In genomic region chr4:132411322-132412094, GRCm38 (mm10) we compare ENCODE assay signal across 9 mouse cellular contexts. TPM values are rescaled to one million over a fixed set of nuclear protein-coding genes. Genes with fewer than 3 reads are reported as not detected.
DNase-seq lines count a peak whose midpoint lies in the region; ATAC-seq and TF ChIP-seq lines count a peak whose summit lies in the region.
"Had no signal": no experiment of that assay in that cellular context is flagged by ENCODE, and none has a peak within 500 bp of the region (broad histone marks: within the 10 kb centered on the region; RNA-seq: fewer than 3 reads in every experiment).

No protein-coding gene starts in this region.

- no peaks in the 10 kb centered on the region for H3K9me3 ChIP-seq in kidney, embryonic 15.5 days (replicated peaks)
- H3K9me3 ChIP-seq in G1E (replicated peaks) = no peaks in the 10 kb centered on the region
- no peaks in the 10 kb centered on the region for H3K9me3 ChIP-seq in forebrain, embryonic 11.5 days (ENCODE audit: control insufficient read depth, low read length)
- H3K9me3 ChIP-seq: embryonic facial prominence, embryonic 13.5 days had no signal

- ATAC-seq in kidney, embryonic 15.5 days (replicated peaks; ENCODE audit: low FRiP score) = 0 out of 2 replicates have a peak, but pooled peaks have one; percentile 43
- no peak for ATAC-seq in G1E (ENCODE audit: extremely low read depth, insufficient number of reproducible peaks, low FRiP score, poor library complexity, severe bottlenecking)
- peak; percentile 43 for ATAC-seq in inflammation-experienced regulatory T-cells, adult 6 months
- no peak for ATAC-seq in forebrain, embryonic 11.5 days (replicated peaks; ENCODE audit: low FRiP score)

- WGBS in kidney, embryonic 15.5 days = 60% methylated on average over 8 of the region's 8 CpGs
- WGBS in forebrain, embryonic 11.5 days = 67% methylated on average over 8 of the region's 8 CpGs

- no peak overlapping the region for H3K9ac ChIP-seq in kidney, embryonic 15.5 days
- no peak overlapping the region for H3K9ac ChIP-seq in forebrain, embryonic 11.5 days (ENCODE audit: low read length)
- H3K9ac ChIP-seq: embryonic facial prominence, embryonic 13.5 days had no signal

- peaks cover 15% of the 10 kb centered on the region for H3K36me3 ChIP-seq in kidney, embryonic 15.5 days
- H3K36me3 ChIP-seq in G1E (replicated peaks) = peaks cover 51% of the 10 kb centered on the region
- H3K36me3 ChIP-seq in forebrain, embryonic 11.5 days (ENCODE audit: control insufficient read depth, insufficient read depth, low read length) = no peaks in the 10 kb centered on the region

- H3K27ac ChIP-seq in kidney, embryonic 15.5 days = no peak overlapping the region
- no peak overlapping the region for H3K27ac ChIP-seq in forebrain, embryonic 11.5 days (ENCODE audit: low read depth, low read length)
- H3K27ac ChIP-seq: embryonic facial prominence, embryonic 13.5 days had no signal

- DNase-seq in kidney, adult 9 months = no peak
- no peak for DNase-seq in G1E (ENCODE audit: low spot score)
- DNase-seq in embryo, embryonic 11 days = peak; percentile 24
- peak; percentile 33 to 52 for DNase-seq in lung, postnatal 4 days
- DNase-seq in layer of hippocampus, adult 8-10 months (ENCODE audit: low spot score in 2 of 2) = no peak
- no peak for DNase-seq in forebrain, embryonic 11.5 days (ENCODE audit: low spot score)

- H3K27me3 ChIP-seq in kidney, embryonic 15.5 days = no peaks in the 10 kb centered on the region
- H3K27me3 ChIP-seq in G1E (ENCODE audit: insufficient read depth, low read length) = no peaks in the 10 kb centered on the region
- H3K27me3 ChIP-seq in forebrain, embryonic 11.5 days (ENCODE audit: control insufficient read depth, insufficient read depth, low read length) = no peaks in the 10 kb centered on the region
- H3K27me3 ChIP-seq: embryonic facial prominence, embryonic 13.5 days had no signal

- no peak overlapping the region for H3K4me3 ChIP-seq in kidney, embryonic 15.5 days (replicated peaks)
- H3K4me3 ChIP-seq in G1E (ENCODE audit: low read depth, low read length) = peak overlapping the region; percentile 13; the same call in 1 of the 2 replicates
- H3K4me3 ChIP-seq in forebrain, embryonic 11.5 days (ENCODE audit: low read depth, low read length) = no peak overlapping the region
- H3K4me3 ChIP-seq: embryonic facial prominence, embryonic 13.5 days had no signal

- no peak overlapping the region for H3K4me2 ChIP-seq in kidney, embryonic 15.5 days
- H3K4me2 ChIP-seq in forebrain, embryonic 11.5 days (ENCODE audit: low read depth, low read length, severe bottlenecking) = no peak overlapping the region
- H3K4me2 ChIP-seq: embryonic facial prominence, embryonic 13.5 days had no signal

- TF ChIP-seq CTCF in G1E (IDR thresholded peaks at IDR 0.05; ENCODE audit: low read depth, low read length) = 0 out of 2 replicates have a peak, but pooled peaks have one; percentile 16

- H3K4me1 ChIP-seq in kidney, embryonic 15.5 days = peaks cover 29% of the 10 kb centered on the region
- H3K4me1 ChIP-seq in G1E (ENCODE audit: insufficient read depth, low read depth, low read length) = peaks cover 45% of the 10 kb centered on the region
- H3K4me1 ChIP-seq in forebrain, embryonic 11.5 days (replicated peaks; ENCODE audit: control insufficient read depth, insufficient read depth, low read length) = no peaks in the 10 kb centered on the region

RNA-seq across cellular contexts. Expression of gene Phactr4, which starts 10.8 kb away (rescaled TPM):
- 25.6 and 27.3 TPM in 2 replicates for polyA plus RNA-seq in kidney, embryonic 15.5 days (2015; fragmentation: Nextera tagmentation; extraction: Ambion mirVana)
- 72.5 and 86.2 TPM in 2 replicates for total RNA-seq in G1E (2014; fragmentation: Nextera tagmentation)
- total RNA-seq in G1E (2017) = 5.5 and 7.7 TPM in 2 replicates
- 15.0 and 15.2 TPM in 2 replicates for polyA plus RNA-seq in G1E (2012)
- polyA plus RNA-seq in inflammation-experienced regulatory T-cells, adult 6 months (2017; shearing (Covaris generic)) = 1 to 10 TPM; 3.4 to 5.4 (median 5.3) TPM
- total RNA-seq in layer of hippocampus, adult 8-10 months (2022) = 10 to 100 TPM in 3 of 4 experiments, 1 to 10 TPM in 1; 9.0 to 14.0 (median 12.6) TPM
- polyA plus RNA-seq in forebrain, embryonic 11.5 days (2014; fragmentation: Nextera tagmentation; extraction: Ambion mirVana) = 29.3 and 30.5 TPM in 2 replicates

RNA-seq across cellular contexts. Expression of gene Med18, which starts 52.2 kb away (rescaled TPM):
- polyA plus RNA-seq in kidney, embryonic 15.5 days (2015; fragmentation: Nextera tagmentation; extraction: Ambion mirVana) = 25.2 and 25.6 TPM in 2 replicates
- 20.5 and 21.2 TPM in 2 replicates for total RNA-seq in G1E (2014; fragmentation: Nextera tagmentation)
- 20.9 and 22.2 TPM in 2 replicates for total RNA-seq in G1E (2017)
- 7.8 and 8.1 TPM in 2 replicates for polyA plus RNA-seq in G1E (2012)
- polyA plus RNA-seq in inflammation-experienced regulatory T-cells, adult 6 months (2017; shearing (Covaris generic)) = 10 to 100 TPM; 24.0 to 27.5 (median 27.4) TPM
- total RNA-seq in layer of hippocampus, adult 8-10 months (2022) = 10 to 100 TPM in 1 of 4 experiments, 1 to 10 TPM in 3; 8.3 to 10.3 (median 9.2) TPM
- 27.2 and 31.8 TPM in 2 replicates for polyA plus RNA-seq in forebrain, embryonic 11.5 days (2014; fragmentation: Nextera tagmentation; extraction: Ambion mirVana)

RNA-seq across cellular contexts. Expression of gene Rcc1, which starts 58.1 kb away (rescaled TPM):
- 88.9 and 92.7 TPM in 2 replicates for polyA plus RNA-seq in kidney, embryonic 15.5 days (2015; fragmentation: Nextera tagmentation; extraction: Ambion mirVana)
- total RNA-seq in G1E (2014; fragmentation: Nextera tagmentation) (24.2 and 26.8 TPM in 2 replicates), G1E (2017) (38.6 and 39.2 TPM in 2 replicates)
- 70.0 and 86.0 TPM in 2 replicates for polyA plus RNA-seq in G1E (2012)
- polyA plus RNA-seq in inflammation-experienced regulatory T-cells, adult 6 months (2017; shearing (Covaris generic)) = 10 to 100 TPM; 13.4 to 26.0 (median 15.0) TPM
- total RNA-seq in layer of hippocampus, adult 8-10 months (2022) = 10 to 100 TPM; 10.0 to 12.4 (median 11.0) TPM
- 93.2 and 103 TPM in 2 replicates for polyA plus RNA-seq in forebrain, embryonic 11.5 days (2014; fragmentation: Nextera tagmentation; extraction: Ambion mirVana)

Comparison
In these comparisons a context has a peak if more than half of its experiments do, and no peak if none do; other contexts are left out.
1. ATAC-seq: peak in kidney, embryonic 15.5 days (single experiment) and inflammation-experienced regulatory T-cells, adult 6 months (single experiment); none in G1E (single experiment) and forebrain, embryonic 11.5 days (single experiment).
2. DNase-seq: peak in embryo, embryonic 11 days (single experiment) and lung, postnatal 4 days (2 of 2); none in kidney, adult 9 months (single experiment), G1E (single experiment), layer of hippocampus, adult 8-10 months (0 of 2) and forebrain, embryonic 11.5 days (single experiment).